Mouse (Mus musculus): ENCODE data around the gene Olfr982. TPM values are rescaled to one million over a fixed set of nuclear protein-coding genes. Genes with fewer than 3 reads are reported as not detected.

Olfr982 gene
- polyA plus RNA-seq (2012; rRNA removed) (not detected in 2 replicates), polyA plus RNA-seq (2014; fragmentation: Nextera tagmentation; extraction: Ambion mirVana) (not detected in 2 replicates)

DNA sequence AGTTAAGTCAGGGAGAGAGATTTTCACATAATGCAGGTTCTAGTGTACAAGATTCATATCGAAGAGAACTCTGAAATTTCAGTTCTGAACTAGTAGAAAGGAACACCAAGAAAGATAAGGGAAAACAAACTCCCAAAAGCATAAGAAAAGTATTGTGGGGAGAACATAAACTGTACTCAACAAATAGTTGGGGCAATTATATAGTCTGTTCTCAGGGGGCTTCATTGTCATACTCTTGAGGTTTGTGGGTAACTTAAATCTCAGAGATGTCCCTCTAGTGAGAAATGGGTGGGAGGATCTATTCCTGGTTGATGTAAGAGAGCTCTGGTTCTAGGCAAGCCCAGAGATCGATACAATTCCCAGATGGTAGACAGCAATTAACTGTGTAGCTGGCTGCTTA lies at the start of gene Olfr982:
Olfr982 (plus strand) TSS at position 301 of the 400 bp plus-strand sequence.
- H3K4me2 ChIP-seq (replicated peaks; ENCODE audit: low read depth, low read length, severe bottlenecking), result no peak within 1 kb of the TSS
- H3K27me3 ChIP-seq (ENCODE audit: control insufficient read depth, insufficient read depth, low read length), result no peaks in the 10 kb centered on the region
- H3K36me3 ChIP-seq (ENCODE audit: control insufficient read depth, insufficient read depth, low read length), result no peaks in the 10 kb centered on the region
- DNase-seq (ENCODE audit: low spot score), result no peak
- no peaks in the 10 kb centered on the region for H3K4me1 ChIP-seq (ENCODE audit: control insufficient read depth, insufficient read depth, low read length)
- H3K9ac ChIP-seq (ENCODE audit: low read depth, low read length, severe bottlenecking), result no peak within 1 kb of the TSS
- 62% methylated on average over 2 of the region's 2 CpGs for WGBS
- TF ChIP-seq POLR2A (IDR thresholded peaks at IDR 0.05; ENCODE audit: borderline replicate concordance, extremely low read depth, insufficient read depth, insufficient read length), result no peak
- ATAC-seq (ENCODE audit: low FRiP score, low read depth), result no peak
- no peak within 1 kb of the TSS for H3K27ac ChIP-seq (replicated peaks; ENCODE audit: low read depth, low read length)
- H3K4me3 ChIP-seq (replicated peaks; ENCODE audit: low read length), result no peak within 1 kb of the TSS
- H3K9me3 ChIP-seq (ENCODE audit: control insufficient read depth, low read length), result no peaks in the 10 kb centered on the region

DNA sequence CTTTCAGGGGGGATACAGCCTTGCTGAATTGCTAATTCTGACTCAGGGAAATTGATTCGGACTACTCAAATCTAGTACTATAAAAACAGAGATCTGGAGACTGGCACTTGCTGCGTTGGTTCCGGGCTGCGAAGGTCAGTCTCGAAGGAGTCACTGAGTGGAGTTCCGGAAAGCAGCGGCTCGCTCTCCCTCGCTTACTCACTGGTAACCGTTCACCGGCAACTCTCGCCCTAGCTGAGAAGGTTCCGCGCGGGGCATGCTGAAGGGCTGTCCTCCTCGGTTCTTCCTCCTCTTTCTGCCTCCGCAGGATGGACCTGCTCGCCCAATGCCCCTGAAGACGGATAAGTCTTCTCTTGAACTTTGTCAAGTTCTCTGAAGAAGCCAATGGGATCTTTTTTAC lies 23.5 kb upstream of the Olfr982 start:
- Histone ChIP-seq H3K4me1 (ENCODE audit: control insufficient read depth, insufficient read depth, low read length) (no peaks in the 10 kb centered on the region), H3K27me3 (ENCODE audit: control insufficient read depth, insufficient read depth, low read length) (no peaks in the 10 kb centered on the region), H3K36me3 (ENCODE audit: control insufficient read depth, insufficient read depth, low read length) (no peaks in the 10 kb centered on the region), H3K4me3 (replicated peaks; ENCODE audit: low read length) (no peak overlapping the region), H3K9ac (ENCODE audit: low read depth, low read length, severe bottlenecking) (no peak overlapping the region), H3K4me2 (replicated peaks; ENCODE audit: low read depth, low read length, severe bottlenecking) (no peak overlapping the region), H3K9me3 (ENCODE audit: control insufficient read depth, low read length) (no peaks in the 10 kb centered on the region), H3K27ac (replicated peaks; ENCODE audit: low read depth, low read length) (no peak overlapping the region)
- DNase-seq (ENCODE audit: low spot score), result no peak
- ATAC-seq (ENCODE audit: low FRiP score, low read depth), result no peak
- no peak for TF ChIP-seq POLR2A (IDR thresholded peaks at IDR 0.05; ENCODE audit: borderline replicate concordance, extremely low read depth, insufficient read depth, insufficient read length)
- 91% methylated on average over 19 of the region's 19 CpGs for WGBS

DNA sequence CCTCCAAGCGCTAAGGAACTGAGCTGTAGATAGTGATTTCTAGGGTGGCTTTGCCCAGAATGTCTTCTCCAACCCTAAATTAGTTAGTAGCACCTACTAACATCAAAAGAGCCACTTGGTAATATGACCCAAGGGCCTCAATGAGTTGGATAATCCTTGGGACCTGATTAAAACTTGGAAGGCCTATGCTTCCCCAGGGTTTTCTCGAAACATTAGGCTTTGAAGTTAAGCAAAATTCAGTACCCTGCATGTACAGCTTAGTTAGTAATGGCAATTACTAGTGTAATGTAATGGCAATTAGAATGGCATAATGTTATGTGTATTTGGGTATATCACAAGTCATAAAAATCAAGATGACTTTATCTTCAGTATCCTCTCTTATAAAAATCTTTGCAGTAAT lies 19.9 kb downstream of the Olfr982 start, which contains the start of gene Olfr983:
Olfr983 (minus strand) TSS at position 101 of the 400 bp plus-strand sequence.
- Histone ChIP-seq H3K9me3 (ENCODE audit: control insufficient read depth, low read length) (no peaks in the 10 kb centered on the region), H3K27me3 (ENCODE audit: control insufficient read depth, insufficient read depth, low read length) (no peaks in the 10 kb centered on the region), H3K4me3 (replicated peaks; ENCODE audit: low read length) (no peak within 1 kb of the TSS), H3K4me1 (ENCODE audit: control insufficient read depth, insufficient read depth, low read length) (no peaks in the 10 kb centered on the region), H3K27ac (replicated peaks; ENCODE audit: low read depth, low read length) (no peak within 1 kb of the TSS), H3K36me3 (ENCODE audit: control insufficient read depth, insufficient read depth, low read length) (no peaks in the 10 kb centered on the region), H3K9ac (ENCODE audit: low read depth, low read length, severe bottlenecking) (no peak within 1 kb of the TSS), H3K4me2 (replicated peaks; ENCODE audit: low read depth, low read length, severe bottlenecking) (no peak within 1 kb of the TSS)
- no peak for DNase-seq (ENCODE audit: low spot score)
- no peak for TF ChIP-seq POLR2A (IDR thresholded peaks at IDR 0.05; ENCODE audit: borderline replicate concordance, extremely low read depth, insufficient read depth, insufficient read length)
- ATAC-seq (ENCODE audit: low FRiP score, low read depth), result no peak
- WGBS, result 73% methylated on average over 2 of the region's 2 CpGs

DNA sequence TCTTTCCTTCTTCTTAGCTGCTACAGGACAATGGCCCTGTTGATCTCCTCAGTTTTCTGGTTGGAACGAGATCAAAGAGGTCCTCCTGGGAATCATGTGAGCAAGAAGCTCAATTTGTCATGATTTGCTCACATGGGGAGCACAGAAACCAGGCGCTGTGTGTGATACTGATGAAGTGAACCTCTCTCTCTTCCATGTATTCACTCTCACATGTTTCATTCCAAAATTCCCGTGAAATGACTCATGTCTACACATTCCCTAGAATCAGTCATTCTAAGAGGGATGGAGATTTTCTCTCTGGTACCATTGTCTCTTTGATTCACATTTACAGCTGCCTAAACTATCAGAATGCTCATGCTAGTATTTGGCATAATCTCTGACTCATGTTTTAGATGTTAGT lies 21.1 kb downstream of the Olfr982 start:
- Histone ChIP-seq H3K4me2 (replicated peaks; ENCODE audit: low read depth, low read length, severe bottlenecking) (no peak overlapping the region), H3K4me3 (replicated peaks; ENCODE audit: low read length) (no peak overlapping the region), H3K27me3 (ENCODE audit: control insufficient read depth, insufficient read depth, low read length) (no peaks in the 10 kb centered on the region), H3K27ac (replicated peaks; ENCODE audit: low read depth, low read length) (no peak overlapping the region), H3K36me3 (ENCODE audit: control insufficient read depth, insufficient read depth, low read length) (no peaks in the 10 kb centered on the region), H3K9ac (ENCODE audit: low read depth, low read length, severe bottlenecking) (no peak overlapping the region), H3K9me3 (ENCODE audit: control insufficient read depth, low read length) (no peaks in the 10 kb centered on the region), H3K4me1 (ENCODE audit: control insufficient read depth, insufficient read depth, low read length) (no peaks in the 10 kb centered on the region)
- DNase-seq (ENCODE audit: low spot score) (no peak), ATAC-seq (ENCODE audit: low FRiP score, low read depth) (no peak)
- TF ChIP-seq POLR2A (IDR thresholded peaks at IDR 0.05; ENCODE audit: borderline replicate concordance, extremely low read depth, insufficient read depth, insufficient read length), result no peak
- 62% methylated on average over 3 of the region's 3 CpGs for WGBS

DNA sequence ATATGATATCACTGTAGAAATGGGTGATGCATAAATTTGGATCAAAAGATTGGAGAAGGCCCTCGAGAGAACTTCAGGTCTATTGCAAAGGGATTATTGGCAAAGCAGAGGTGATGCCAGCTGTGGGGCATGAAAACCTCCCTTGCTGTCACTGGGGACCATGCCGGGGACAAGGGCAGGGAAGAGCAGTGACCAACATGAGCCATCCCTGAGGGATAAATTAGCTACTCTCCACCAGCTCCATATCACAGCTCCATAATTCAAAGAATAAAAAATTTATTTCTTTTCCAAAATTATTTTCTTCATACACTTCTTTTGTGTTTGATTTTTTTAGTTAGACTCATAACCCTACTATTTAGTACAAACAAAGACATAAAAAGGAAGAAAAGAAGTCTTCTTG lies 40.5 kb downstream of the Olfr982 start, which contains the start of gene Olfr984:
Olfr984 (minus strand) TSS at position 101 of the 400 bp plus-strand sequence.
- peaks cover 5% of the 10 kb centered on the region for H3K4me1 ChIP-seq (ENCODE audit: control insufficient read depth, insufficient read depth, low read length)
- WGBS, result 80% methylated on average over 2 of the region's 2 CpGs
- no peak for TF ChIP-seq POLR2A (IDR thresholded peaks at IDR 0.05; ENCODE audit: borderline replicate concordance, extremely low read depth, insufficient read depth, insufficient read length)
- no peak within 1 kb of the TSS for H3K27ac ChIP-seq (replicated peaks; ENCODE audit: low read depth, low read length)
- H3K4me3 ChIP-seq (replicated peaks; ENCODE audit: low read length), result no peak within 1 kb of the TSS
- H3K9me3 ChIP-seq (ENCODE audit: control insufficient read depth, low read length), result no peaks in the 10 kb centered on the region
- H3K36me3 ChIP-seq (ENCODE audit: control insufficient read depth, insufficient read depth, low read length), result no peaks in the 10 kb centered on the region
- no peaks in the 10 kb centered on the region for H3K27me3 ChIP-seq (ENCODE audit: control insufficient read depth, insufficient read depth, low read length)
- no peak within 1 kb of the TSS for H3K9ac ChIP-seq (ENCODE audit: low read depth, low read length, severe bottlenecking)
- DNase-seq (ENCODE audit: low spot score), result no peak
- H3K4me2 ChIP-seq (replicated peaks; ENCODE audit: low read depth, low read length, severe bottlenecking), result no peak within 1 kb of the TSS
- no peak for ATAC-seq (ENCODE audit: low FRiP score, low read depth)

Measured in limb, embryonic 14.5 days (tissue).